Mouse (Mus musculus) hindbrain, postnatal 0 days (tissue): ENCODE data around the gene Dand5. TPM values are rescaled to one million over a fixed set of nuclear protein-coding genes. Genes with fewer than 3 reads are reported as not detected.
A peak's percentile ranks its signal among the peaks of the same experiment; 100 is the strongest.

ENCODE experiments used
- ATAC-seq: fragments of 200-750 bp; cut with Nextera tagmentation; 2 replicates; pipeline ENCODE4 v1.8.0; 2017; ENCODE audit warnings: mild to moderate bottlenecking, moderate TSS enrichment, moderate library complexity
- DNase-seq: peaks from one replicate; pipeline ENCODE4 v3.0.0-alpha.2; 2015; ENCODE audit warnings: low spot score
- H3K27ac ChIP-seq: fragments of 300-500 bp; sonication (generic); 2 replicates; pipeline ENCODE4 v1.5.1; 2014; ENCODE audit warnings: mild to moderate bottlenecking
- H3K27me3 ChIP-seq: fragments of 300-500 bp; sonication (generic); 2 replicates; pipeline ENCODE4 v1.6.1; 2014; ENCODE audit warnings: low read length, mixed read lengths; ENCODE audit not compliant: insufficient read depth
- H3K36me3 ChIP-seq: fragments of 300-500 bp; sonication (generic); 2 replicates; pipeline ENCODE4 v1.6.1; 2014; ENCODE audit warnings: low read length, mixed read lengths; ENCODE audit not compliant: insufficient read depth
- H3K4me1 ChIP-seq: fragments of 300-500 bp; sonication (generic); 2 replicates; pipeline ENCODE4 v1.6.1; 2014; ENCODE audit warnings: antibody characterized with exemption, low read length, mixed read lengths; ENCODE audit not compliant: insufficient read depth
- H3K4me2 ChIP-seq: fragments of 300-500 bp; sonication (generic); 2 replicates; pipeline ENCODE4 v1.6.1; 2014; ENCODE audit warnings: low read depth, mild to moderate bottlenecking, low read length, moderate library complexity, mixed read lengths
- H3K4me3 ChIP-seq: fragments of 300-500 bp; sonication (generic); 2 replicates; pipeline ENCODE4 v1.5.1; 2014; ENCODE audit warnings: low read length
- H3K9ac ChIP-seq: fragments of 300-500 bp; sonication (generic); replicated peaks from 2 replicates; pipeline ENCODE4 v1.6.1; 2014; ENCODE audit warnings: mild to moderate bottlenecking, low read length, moderate library complexity, mixed read lengths
- H3K9me3 ChIP-seq: fragments of 300-500 bp; sonication (generic); 2 replicates; pipeline ENCODE4 v1.6.1; 2016; ENCODE audit warnings: low read length, mixed read lengths
- CTCF ChIP-seq: IDR thresholded peaks from 2 replicates; pipeline ENCODE4 v1.5.1; 2016; ENCODE audit warnings: antibody characterized with exemption, control low read depth, low read depth
- WGBS: fragments of 180-500 bp; shearing (Covaris S2); extraction: QIAGEN DNeasy Blood & Tissue Kit; methylation state at CpG from one replicate; pipeline ENCODE4 v1.1.7; 2014; 5-methylcytosine and 5-hydroxymethylcytosine counted together
- polyA plus RNA-seq: library from polyadenylated mRNA; unstranded; fragments of >200 nt; fragmentation: Nextera tagmentation; extraction: Ambion mirVana; gene quantifications from 2 replicates; pipeline ENCODE4 v1.2.1, GENCODE M21; 2015
- total RNA-seq: library from RNA; depleted of rRNA; stranded (reverse); fragments of >200 nt; gene quantifications from 2 replicates; pipeline ENCODE4 v1.2.3, GENCODE M21; 2014

Gene Dand5
- total and polyA plus RNA-seq, 2 experiments from 2014 or later, result 6.6 to 12.5 TPM

GRCm38 (mm10) chr8:84793791-84794485 is 28.7 kb downstream of the Dand5 start:
- Histone ChIP-seq H3K27ac (peak overlapping the region; percentile 93), H3K36me3 (no peaks in the 10 kb centered on the region), H3K4me2 (peak overlapping the region; percentile 44), H3K4me3 (no peak overlapping the region), H3K9ac (peak overlapping the region; percentile 35), H3K4me1 (peaks cover 25% of the 10 kb centered on the region), H3K27me3 (peaks cover 5% of the 10 kb centered on the region; the same call in 1 of the 2 replicates), H3K9me3 (no peaks in the 10 kb centered on the region)
- peak; percentile 22; the same call in 1 of the 2 replicates for TF ChIP-seq CTCF
- DNase-seq (peak; percentile 91), ATAC-seq (peak; percentile 92)
- 35% methylated on average over 13 of the region's 13 CpGs for WGBS

GRCm38 (mm10) chr8:84793134-84793533 is 29.5 kb downstream of the Dand5 start:
- ATAC-seq (no peak), DNase-seq (no peak)
- peak overlapping the region; percentile 35; the same call in 1 of the 2 replicates for H3K9ac ChIP-seq
- H3K4me3 ChIP-seq, result no peak overlapping the region
- peaks cover 30% of the 10 kb centered on the region for H3K4me1 ChIP-seq
- peak overlapping the region; percentile 93 for H3K27ac ChIP-seq
- no peak for TF ChIP-seq CTCF
- 68% methylated on average over 9 of the region's 9 CpGs for WGBS
- H3K27me3 ChIP-seq, result peaks cover 5% of the 10 kb centered on the region
- H3K36me3 ChIP-seq, result no peaks in the 10 kb centered on the region
- H3K9me3 ChIP-seq, result no peaks in the 10 kb centered on the region
- H3K4me2 ChIP-seq, result peak overlapping the region; percentile 44

GRCm38 (mm10) chr8:84792429-84792947 is 30.1 kb downstream of the Dand5 start:
- no peaks in the 10 kb centered on the region for H3K36me3 ChIP-seq
- no peak overlapping the region for H3K9ac ChIP-seq
- H3K27ac ChIP-seq, result peak overlapping the region; percentile 93; the same call in 1 of the 2 replicates
- DNase-seq (no peak), ATAC-seq (no peak)
- no peak overlapping the region for H3K4me3 ChIP-seq
- no peak for TF ChIP-seq CTCF
- H3K4me1 ChIP-seq, result peaks cover 35% of the 10 kb centered on the region
- 73% methylated on average over 12 of the region's 12 CpGs for WGBS
- no peak overlapping the region for H3K4me2 ChIP-seq
- no peaks in the 10 kb centered on the region for H3K9me3 ChIP-seq
- H3K27me3 ChIP-seq, result peaks cover 5% of the 10 kb centered on the region; the same call in 1 of the 2 replicates

- H3K27me3 ChIP-seq, result peaks cover 8% of the 10 kb centered on the region
- H3K27ac ChIP-seq, result peak overlapping the region; percentile 70
- H3K9ac ChIP-seq, result no peak overlapping the region
- no peaks in the 10 kb centered on the region for H3K36me3 ChIP-seq
- H3K4me3 ChIP-seq, result no peak overlapping the region
- no peak for TF ChIP-seq CTCF
- ATAC-seq (no peak), DNase-seq (no peak)
- 0 out of 2 replicates have a peak overlapping the region, but pooled peaks have one; percentile 10 for H3K4me2 ChIP-seq
- H3K9me3 ChIP-seq, result no peaks in the 10 kb centered on the region
- 52% methylated on average over 2 of the region's 2 CpGs for WGBS
- peaks cover 46% of the 10 kb centered on the region for H3K4me1 ChIP-seq
These were observed 32.1 kb downstream of the Dand5 start for GRCm38 (mm10) chr8:84790537-84790936.

GRCm38 (mm10) chr8:84789855-84790486 is 32.7 kb downstream of the Dand5 start:
- H3K4me2 ChIP-seq, result peak overlapping the region; percentile 37
- no peak for ATAC-seq

GRCm38 (mm10) chr8:84789345-84789744 is 33.3 kb downstream of the Dand5 start:
- H3K9me3 ChIP-seq, result no peaks in the 10 kb centered on the region
- peak overlapping the region; percentile 70 for H3K27ac ChIP-seq
- DNase-seq (no peak), ATAC-seq (no peak)
- no peak for TF ChIP-seq CTCF
- WGBS, result 34% methylated on average over 5 of the region's 5 CpGs
- peaks cover 43% of the 10 kb centered on the region for H3K4me1 ChIP-seq
- 0 out of 2 replicates have a peak overlapping the region, but pooled peaks have one; percentile 13 for H3K9ac ChIP-seq
- H3K4me3 ChIP-seq, result no peak overlapping the region
- H3K27me3 ChIP-seq, result peaks cover 4% of the 10 kb centered on the region
- H3K4me2 ChIP-seq, result peak overlapping the region; percentile 37
- H3K36me3 ChIP-seq, result no peaks in the 10 kb centered on the region

More at GRCm38 (mm10) chr8:84789855-84790486, 32.7 kb downstream of the Dand5 start:
- TF ChIP-seq CTCF, result no peak
- H3K9ac ChIP-seq, result 0 out of 2 replicates have a peak overlapping the region, but pooled peaks have one; percentile 13
- peak; percentile 64 for DNase-seq
- no peaks in the 10 kb centered on the region for H3K36me3 ChIP-seq
- 49% methylated on average over 9 of the region's 9 CpGs for WGBS
- no peak overlapping the region for H3K4me3 ChIP-seq
- H3K4me1 ChIP-seq, result peaks cover 44% of the 10 kb centered on the region
- peaks cover 8% of the 10 kb centered on the region for H3K27me3 ChIP-seq
- no peaks in the 10 kb centered on the region for H3K9me3 ChIP-seq
- peak overlapping the region; percentile 70 for H3K27ac ChIP-seq
